Mouse (Mus musculus): ENCODE measurements at regions not wholly inside any gene's neighbourhood (a gene's known extent, or its start where the extent isn't known, plus 50 kb on each side); places are given as distances from the start of the nearest gene placed in this dataset.
A peak's percentile ranks its signal among the peaks of the same experiment; 100 is the strongest.

DNA sequence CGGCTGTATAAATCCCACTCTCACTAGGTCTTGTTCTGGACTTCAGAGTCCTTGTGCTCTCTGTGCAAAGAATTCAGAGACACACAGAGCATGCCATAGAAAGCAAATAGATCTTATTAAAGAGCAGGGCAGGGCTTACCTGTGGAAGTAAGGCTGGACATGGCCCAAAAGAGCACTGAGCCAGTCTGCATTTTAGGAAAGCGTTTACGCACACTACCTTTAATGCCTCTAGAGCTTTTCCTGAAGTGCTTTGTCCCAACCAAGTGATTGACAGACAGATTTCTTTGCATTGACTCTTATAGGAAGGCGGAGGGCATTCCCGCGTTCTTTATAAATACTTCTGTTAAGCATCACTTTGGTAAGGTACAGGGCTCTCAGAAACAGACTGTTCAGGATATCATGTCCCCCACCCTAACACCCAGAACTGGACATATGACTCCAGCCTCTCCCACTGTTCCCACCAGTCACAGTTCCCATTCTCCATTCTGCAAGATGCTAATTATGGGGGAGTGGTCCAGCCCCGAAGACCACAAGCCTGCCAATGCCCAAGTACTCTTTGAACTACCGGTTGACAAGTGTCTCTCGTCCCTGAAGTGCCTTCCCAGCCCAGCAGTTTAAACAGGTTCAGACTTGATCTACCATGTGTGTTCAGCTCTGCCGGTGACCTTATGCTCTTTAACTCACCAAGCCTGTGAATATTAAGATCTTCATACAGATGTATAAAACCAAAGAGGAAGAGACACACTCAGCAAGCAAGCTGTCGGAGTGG lies 369.7 kb downstream of the Etnk1 start:
- no peak for DNase-seq (ENCODE audit: low spot score)

DNA sequence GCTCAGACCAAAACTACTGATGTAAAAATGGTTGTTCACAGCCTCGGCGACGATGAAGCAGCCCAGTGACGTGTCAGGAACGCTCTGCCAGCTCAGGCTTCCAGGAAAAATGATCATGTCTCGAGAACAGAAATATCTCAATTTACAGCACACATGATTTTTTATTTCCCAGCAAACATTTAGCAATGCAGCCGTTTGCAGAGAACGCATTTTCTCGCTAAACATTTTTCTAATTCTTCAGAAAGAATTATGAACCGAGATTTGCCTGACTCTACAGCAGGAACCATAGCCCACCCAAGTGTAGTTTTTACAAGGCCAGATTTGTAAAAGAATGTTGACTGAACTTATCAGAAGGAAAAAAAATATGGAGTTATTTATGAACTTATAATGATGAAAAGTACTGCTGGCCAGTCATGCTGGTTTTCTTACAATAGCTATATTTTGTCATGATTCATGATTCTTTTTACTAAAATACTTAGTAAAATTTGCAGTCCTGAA lies 380.4 kb downstream of the Etnk1 start:
- no peak for DNase-seq (ENCODE audit: low spot score)

DNA sequence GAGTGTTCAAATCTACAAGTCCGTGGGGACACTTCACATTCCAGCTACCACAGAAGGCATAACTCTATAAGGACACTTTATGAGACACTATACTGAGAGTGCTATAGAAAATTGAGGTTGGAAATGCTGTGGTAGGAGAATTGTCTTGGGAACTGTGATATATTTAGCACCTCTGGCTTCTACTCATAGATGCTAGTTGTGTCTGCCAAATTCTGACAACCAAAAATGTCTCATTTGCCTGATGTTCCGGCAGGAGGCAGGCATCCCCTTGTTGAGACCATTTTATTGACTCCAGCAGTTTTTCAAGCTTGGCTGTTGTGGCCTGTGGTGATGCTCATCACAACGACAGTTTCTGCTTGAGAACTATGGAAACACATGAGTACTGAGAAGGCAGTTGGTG lies 387.9 kb downstream of the Etnk1 start:
- no peak for DNase-seq (ENCODE audit: low spot score)

DNA sequence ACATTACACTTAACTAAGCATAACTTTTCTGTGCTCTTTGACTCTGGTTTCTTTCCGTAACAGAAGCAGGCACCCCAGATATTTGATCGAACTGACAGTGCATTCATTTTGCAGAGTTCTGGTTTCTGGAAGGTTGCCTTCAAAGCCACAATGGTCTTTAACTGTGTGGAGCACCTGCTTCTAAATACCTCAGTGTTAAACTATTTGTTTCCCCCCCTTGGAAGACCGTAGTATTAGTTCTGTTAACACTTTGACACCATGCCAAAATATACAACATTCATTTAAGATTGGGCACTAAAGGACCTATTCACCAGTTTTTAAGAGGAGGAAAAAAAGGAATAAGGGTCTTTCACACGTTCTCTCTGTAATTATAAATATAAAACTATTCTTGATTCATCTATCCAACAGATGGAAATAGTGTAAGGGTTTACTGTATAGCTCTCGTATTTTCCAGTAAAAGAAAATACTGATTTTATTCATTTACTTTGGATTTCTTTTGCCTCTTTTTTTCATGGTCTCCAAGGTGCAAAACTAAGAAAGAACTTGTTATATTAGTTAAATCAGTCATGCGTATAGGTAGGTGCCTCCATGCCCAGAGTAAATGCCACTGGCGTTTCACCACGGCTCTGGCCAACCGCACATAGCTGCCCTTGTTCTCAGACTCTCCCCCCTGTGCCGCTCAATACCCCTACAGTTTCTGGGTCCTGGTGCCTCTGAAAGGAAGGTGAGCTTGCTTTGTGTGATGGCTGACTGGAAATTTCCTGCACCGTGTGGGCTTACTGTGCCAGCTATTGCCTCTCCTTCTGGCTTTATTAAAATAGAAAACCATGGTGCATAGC lies 391.2 kb downstream of the Etnk1 start:
- DNase-seq (ENCODE audit: low spot score): no peak

DNA sequence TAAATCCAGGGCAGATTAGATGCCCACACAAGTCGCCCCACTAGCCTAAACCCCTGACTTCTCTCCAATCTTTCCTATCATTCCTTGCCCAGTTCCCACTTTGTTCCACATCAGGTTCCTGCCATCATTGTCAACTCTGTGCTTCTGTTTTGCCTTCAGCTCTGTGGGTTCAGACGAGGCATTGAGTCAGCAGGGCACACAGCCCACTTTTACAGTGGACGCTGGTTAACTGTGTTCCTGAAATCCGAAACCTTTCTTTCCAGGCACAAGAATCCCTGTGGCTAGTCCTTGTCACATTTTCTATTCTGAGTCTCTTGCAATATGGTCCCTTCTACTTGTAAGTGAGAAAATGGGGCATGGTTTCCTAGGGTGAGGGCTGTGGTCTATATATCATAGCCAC lies 392.3 kb downstream of the Etnk1 start:
- DNase-seq (ENCODE audit: low spot score): no peak

DNA sequence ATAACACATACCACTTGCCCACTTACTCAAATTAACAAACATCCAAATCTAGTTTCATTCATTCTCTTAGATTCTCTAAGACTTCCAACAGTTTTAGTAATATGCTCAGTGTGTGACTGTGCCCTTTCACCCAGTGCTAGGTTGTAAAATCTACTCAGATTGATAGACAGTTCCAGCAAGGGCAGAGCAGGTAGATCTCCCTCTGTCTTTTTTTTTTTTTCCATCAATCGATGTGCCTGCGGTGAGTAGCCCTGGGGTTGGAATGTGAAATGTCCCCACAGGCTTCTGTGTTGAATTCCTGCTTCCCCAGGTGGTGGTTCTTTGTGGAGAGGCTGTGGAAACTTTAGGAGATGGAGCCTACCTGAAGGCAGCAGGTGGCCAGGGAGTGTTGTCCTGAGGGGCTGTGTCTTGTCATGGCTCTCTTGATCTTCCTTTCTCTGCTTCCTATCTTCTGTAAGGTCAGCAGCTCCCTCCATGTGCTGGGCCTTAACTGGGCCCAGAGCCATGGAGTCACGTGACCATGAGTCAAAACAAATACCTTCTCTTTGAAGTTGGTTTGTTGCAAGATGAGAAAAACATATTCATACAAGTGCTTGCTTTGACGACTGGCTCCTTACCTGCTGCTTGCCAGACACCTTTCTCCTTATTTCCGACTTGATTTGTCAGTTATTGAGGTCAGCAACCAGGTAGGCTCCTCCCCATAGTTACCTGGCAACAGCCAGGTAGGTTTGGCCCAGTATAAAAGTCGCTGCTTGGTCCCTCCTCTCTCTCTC lies 394.5 kb downstream of the Etnk1 start:
- DNase-seq (ENCODE audit: low spot score): no peak

DNA sequence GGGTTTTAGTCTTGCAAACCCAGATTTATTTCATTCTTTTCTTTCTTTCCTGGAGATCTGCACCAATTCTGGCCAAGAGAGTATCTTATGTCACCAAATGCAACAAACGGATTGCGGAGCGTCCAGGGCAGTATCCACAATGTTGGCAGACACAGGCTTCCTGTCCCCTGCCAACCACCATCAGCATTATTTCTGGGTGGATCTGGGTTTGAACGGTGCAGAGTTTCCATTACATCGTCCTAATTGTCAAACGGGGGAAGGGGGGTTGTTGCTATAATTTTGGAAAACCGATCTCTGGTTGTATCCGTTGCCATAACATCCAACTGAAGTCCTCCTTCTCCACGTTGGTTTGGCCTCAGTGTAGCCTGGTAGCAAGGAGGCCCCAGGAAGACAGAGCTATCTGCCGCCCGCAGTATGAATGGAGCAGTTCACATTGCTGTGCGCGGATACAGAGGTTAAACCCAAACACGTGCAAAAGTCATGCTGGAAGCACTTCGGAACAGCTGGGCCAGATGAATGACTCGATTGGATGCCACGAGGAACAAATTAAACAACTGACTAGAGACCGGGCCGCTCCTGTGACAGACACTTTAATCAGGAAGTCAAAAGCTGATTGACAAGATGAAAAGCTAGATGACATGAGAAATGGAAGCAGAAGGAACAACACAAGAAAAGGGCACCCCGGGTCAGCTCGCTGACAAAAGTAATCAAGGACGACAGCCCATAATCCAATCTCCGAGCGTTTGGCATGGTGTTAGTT lies 404.5 kb downstream of the Etnk1 start:
- DNase-seq (ENCODE audit: low spot score): no peak

DNA sequence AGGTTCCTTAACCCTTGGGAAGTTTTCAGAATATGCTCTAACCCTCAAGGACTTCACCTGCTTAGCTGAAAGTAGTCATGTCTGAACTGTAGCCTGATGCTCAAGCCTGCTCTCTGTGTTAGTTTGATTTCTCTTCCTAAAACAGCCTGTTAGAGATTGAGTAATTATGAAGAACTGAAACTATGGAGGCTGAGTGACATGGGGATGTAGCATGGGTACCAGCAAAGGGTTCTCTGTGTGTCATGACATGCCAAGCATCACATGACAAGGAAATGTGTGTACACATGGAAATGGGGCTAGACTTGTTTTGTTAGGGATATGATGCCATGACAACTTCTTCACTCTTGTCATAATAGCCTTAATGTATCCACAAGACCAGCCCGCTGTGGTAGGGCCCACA lies 412.2 kb downstream of the Etnk1 start:
- no peak for DNase-seq (ENCODE audit: low spot score)

DNA sequence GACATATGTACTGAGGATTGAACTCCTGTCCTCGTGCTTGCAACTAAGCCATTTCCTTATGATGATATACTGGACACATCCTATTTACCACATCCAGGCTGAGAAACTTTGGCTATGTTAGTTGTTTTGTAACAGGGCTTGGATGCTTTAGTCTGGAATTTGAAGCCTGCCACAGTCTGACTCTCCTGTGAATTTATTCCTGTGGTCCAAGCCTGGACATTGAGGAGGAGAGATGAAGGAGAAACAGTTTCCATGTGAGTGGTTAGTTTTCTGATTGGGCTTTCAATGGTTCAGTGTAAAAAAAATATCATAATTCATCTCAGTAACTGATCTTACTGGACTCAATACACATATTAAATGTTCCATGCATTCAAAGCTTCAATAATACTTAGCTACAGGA lies 422.6 kb downstream of the Etnk1 start:
- DNase-seq (ENCODE audit: low spot score): no peak

DNA sequence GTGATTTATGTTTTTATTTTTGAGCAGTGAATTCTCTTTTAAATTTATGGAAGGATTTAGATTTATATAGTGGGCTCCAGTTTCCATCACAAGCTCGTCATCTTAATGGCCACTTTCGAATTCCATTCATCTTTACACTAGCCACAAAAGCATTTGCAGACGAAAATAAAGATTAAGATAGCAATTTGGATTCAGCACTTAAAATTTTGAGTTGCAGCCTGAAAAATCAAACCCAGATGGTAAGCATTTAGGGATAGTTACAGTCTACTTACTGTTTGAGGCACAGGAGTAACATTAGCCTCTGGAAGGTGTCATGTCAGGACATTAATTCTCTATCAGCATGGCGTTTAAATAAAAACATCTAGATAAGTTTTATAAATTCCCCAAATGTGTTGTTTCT lies 423.2 kb downstream of the Etnk1 start:
- no peak for DNase-seq (ENCODE audit: low spot score)

DNA sequence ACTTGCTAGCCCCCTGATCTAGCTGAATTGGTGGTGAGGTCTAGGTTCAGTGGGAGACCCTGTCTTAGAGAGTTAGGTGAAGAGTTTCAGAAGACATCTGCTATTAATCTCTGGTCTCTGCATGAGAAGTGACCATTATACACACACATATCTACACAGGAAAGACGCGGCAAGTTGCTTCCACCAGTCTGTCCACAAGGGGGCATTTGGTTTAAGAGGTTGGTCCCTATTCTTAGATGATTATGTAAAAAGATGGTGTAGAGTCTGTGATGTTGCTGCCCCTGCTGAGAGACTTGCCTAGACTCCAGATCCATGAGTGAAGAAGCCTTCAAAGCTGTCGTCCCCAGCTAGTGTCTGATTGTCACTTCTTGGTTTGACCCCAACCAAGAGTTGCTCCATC lies 425.5 kb downstream of the Etnk1 start:
- DNase-seq (ENCODE audit: low spot score): no peak

DNA sequence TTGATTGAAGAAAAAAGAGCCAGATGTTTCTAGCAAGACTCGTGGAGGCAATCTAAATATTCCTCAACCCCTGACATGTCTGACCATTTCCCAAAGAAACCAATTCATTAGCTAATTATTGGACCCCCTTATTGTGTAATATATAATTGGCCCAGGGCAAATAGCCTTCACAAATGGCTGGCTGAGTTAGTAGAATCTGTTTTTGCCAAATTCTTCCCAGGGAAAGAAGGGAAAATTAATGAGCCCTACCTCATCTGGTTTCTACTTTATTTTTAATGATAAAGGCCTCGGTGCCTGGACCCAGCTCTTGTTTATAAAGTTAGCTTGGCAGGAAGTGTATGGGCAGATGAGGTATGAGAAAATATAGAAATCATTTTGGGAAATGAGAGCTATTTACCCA lies 428.5 kb downstream of the Etnk1 start:
- no peak for DNase-seq (ENCODE audit: low spot score)

DNA sequence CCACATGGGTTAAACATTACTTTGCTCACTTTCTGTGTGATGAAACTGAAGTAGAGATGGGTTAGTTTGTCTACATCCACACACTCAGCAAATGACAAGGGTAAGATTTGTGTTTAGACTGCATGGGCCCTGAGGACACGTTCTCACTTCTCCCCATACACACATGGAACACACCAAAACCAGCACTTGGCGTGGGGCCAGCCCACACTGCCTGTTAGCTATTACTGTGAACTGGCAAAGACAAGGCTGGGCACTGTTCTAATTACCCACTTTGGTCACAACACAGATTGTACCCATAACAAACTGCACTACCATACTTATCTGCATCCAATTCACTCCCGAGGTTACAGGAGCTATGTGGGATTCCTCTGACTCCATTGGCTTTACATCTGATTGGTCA lies 430.4 kb downstream of the Etnk1 start:
- no peak for DNase-seq (ENCODE audit: low spot score)

DNA sequence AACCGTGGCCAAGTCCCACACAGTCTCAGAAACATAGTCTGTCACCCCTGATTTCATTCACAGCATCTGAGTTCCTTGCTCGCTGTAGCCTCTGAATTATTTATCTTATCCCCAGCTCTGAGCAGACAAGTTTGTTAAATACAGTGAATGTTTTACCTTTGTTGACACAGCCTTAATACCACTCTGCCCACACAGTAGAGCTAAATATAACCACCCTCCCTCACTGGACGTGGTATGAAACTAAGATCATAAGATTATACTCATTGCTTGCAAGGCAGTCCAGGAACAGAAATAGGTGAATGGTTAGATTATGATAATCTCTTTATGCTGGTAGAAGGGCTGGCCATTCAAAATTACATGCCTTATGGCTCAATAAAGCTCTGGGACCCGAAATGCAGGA lies 431.9 kb downstream of the Etnk1 start:
- no peak for DNase-seq (ENCODE audit: low spot score)

DNA sequence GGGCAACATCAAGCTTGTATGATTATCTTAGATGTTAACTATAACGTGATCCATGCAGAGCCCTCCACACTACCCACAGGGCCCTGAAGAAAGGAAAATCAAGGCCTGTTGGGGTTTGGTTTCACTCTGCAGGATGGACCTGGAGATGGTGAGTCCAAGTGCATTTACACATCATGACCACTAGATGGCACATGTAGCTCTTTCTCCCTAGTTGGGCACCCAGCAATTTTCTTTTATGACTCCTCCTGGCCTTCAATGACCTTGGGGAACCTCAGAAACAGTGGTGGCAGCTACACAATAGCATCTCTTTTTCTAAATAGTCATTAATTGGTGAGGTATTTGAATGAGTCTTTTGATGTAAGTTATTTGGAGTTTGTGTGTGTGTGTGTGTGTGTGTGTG lies 442.1 kb downstream of the Etnk1 start:
- DNase-seq (ENCODE audit: low spot score): peak; percentile 22

DNA sequence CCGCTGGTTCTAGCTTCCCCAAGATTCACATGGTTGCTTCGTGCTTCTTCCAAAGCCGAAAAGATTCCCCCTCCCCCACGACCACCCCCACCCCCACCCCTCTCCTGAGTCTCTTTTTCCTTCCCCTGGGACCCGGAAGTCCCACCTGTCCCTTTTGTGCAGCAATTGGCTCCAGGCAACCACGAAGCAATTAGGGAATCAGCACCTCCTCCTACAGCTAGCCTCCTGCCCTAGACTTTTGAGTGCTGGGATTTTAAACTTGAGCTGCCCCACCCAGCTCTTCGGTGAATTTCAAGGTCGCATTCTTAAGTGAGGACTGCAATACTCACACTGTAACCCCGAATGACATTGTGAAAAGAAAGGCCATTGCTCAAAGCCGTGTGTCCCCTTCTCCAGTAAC lies 445.9 kb downstream of the Etnk1 start:
- no peak for DNase-seq (ENCODE audit: low spot score)

DNA sequence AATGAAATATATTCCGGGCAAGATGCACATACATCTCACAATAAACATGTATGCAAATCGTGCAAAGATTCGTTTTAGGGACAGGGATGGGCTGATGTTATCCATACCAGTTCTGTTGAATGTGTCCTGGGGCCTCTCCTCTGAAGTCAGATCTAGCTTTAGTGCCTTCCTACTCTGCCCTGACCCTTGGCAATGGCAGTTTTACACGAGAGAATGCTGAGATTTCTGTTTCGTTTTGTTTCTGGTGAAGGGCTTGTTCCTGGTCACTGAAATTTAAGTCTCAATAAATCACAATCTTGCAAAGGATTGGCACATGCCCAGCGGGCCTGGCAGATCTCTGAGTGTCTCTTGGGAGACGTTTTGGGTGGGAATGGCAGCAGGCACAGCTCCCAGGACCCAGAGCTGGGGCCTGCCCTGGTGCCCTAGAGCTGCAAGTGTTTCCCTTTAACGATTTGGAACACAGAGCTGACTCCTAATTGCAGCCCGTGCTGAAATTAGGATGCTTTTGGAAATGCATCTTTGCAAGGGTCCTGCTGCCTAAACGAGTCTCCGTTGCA lies 447.5 kb downstream of the Etnk1 start:
- DNase-seq (ENCODE audit: low spot score): no peak

DNA sequence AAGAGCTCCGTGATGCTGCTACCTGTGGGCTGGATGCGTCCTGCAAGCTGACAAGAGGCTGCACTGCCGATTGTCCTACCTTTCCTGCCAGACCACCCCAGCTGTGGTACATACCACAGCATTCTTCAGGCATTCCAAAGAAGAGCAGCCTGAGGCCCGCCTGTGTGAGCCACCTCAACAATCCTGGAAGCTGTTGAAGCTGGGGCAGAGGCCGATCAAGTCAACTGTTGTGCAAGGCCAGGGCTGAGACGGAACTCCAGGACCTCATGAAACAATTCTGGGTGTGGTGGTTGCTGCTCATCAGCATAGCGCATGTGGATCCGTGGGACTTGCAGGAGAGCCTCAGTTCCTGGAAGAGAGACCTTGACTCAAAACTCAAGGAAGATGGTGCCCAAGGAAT lies 448.3 kb downstream of the Etnk1 start:
- no peak for DNase-seq (ENCODE audit: low spot score)

DNA sequence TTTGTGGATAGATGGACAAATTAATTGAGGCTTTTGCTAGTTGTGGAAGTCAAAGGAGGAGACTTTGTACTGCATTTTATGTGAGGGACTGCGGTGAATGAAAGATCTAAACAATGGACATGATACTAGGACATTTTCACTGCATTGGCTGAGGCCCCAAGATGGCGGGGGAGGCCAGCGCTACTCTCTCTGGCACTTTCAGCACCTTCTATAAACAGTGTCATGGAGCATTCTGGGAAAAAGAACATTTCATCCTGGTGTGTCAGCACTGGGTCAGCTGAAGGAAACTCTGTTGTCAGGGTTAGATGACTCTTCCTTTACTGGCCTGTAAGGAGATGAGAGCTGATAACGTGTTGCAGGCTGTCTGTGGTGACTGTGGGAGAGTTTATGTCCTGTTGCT lies 449.4 kb downstream of the Etnk1 start:
- DNase-seq (ENCODE audit: low spot score): no peak

DNA sequence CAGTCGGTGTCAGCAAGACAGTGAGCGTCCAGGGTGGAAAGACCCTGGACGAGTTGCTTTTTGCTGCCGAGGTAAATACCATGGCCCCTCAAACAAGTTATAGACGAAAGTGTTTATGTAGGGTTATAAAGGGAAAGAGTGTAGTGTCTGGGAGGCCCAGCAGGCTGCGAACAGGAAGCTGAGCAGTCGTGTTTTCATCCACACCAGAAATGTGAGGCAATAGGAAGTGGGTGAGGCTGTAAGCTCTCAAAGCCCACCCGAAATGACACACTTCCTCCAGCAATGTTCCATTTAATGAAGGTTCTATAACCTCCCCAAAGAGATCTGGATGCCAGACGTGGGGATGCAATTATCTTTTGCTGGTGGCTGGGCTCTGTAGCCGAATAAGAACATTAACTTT lies 451.5 kb downstream of the Etnk1 start:
- no peak for DNase-seq (ENCODE audit: low spot score)

DNA sequence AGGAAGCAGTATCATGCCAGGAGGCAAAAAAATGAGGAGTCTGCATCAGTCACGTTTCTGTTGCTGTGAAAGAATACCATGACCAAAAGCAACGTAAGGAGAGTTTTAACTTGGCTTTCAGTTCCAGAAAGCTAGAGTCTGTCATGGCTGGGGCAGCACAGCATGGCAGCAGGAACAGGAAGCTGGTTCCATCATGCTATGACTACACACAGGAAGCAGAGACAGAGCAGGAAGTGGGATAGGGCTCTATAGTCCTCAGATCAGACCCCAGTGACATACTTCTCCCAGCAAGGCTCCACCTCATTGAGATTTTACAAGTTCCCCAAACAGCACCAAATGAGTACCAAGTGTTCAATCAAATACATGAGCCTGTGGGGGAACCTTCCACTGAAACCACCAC lies 453.6 kb downstream of the Etnk1 start:
- no peak for DNase-seq (ENCODE audit: low spot score)

DNA sequence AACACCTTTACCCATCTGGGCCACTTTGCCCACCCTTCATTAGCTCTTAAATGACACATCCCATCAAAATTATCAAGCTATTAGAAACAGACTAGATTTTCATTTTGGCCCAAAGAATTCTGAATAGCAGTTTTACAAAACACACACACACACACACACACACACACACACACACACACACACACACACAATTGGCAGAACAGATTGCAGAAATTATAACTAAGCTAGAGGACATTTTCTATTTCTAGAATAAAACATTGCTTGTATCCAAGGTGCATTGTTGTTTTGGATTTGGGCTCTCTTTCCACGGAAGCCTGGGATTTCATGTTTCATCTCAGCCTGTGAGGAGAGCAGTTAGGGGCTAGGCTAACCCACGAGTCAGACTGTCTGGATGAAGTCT lies 455.1 kb downstream of the Etnk1 start:
- no peak for DNase-seq (ENCODE audit: low spot score)

Measured in T-cell, adult 2 months (primary cell).